In the genomic region with DNA sequence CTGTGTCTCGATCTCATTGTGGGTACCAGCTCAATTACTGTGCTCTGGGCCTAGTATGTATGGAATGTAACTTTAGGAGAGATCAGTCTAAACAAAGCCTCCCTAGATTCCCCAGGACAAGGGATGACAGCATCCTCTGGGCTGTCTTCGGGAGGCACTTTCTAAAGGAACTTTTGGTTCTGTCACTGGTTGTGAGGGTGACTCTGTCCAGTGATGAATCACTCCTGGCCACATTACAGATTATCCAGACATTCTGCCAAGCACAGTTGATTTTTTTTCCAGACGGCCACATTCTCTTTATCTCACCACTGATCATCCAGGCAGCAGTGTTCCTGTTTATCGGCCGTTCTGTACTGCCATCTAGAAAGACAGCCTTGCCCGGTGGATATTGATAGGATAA, we compare ENCODE assay signal across 10 mouse cellular contexts.
DNase-seq lines count a peak whose midpoint lies in the region; ATAC-seq and TF ChIP-seq lines count a peak whose summit lies in the region.
"Had no signal": no experiment of that assay in that cellular context is flagged by ENCODE, and none has a peak within 500 bp of the region (broad histone marks: within the 10 kb centered on the region; RNA-seq: fewer than 3 reads in every experiment).

No protein-coding gene starts in this region.

- H3K4me2 ChIP-seq in kidney, embryonic 15.5 days, result peak overlapping the region; percentile 45; the same call in 1 of the 2 replicates
- no peak overlapping the region for H3K4me2 ChIP-seq in kidney, embryonic 14.5 days (replicated peaks; ENCODE audit: low read depth, low read length)

- H3K36me3 ChIP-seq in kidney, embryonic 15.5 days, result no peaks in the 10 kb centered on the region
- H3K36me3 ChIP-seq in kidney, embryonic 14.5 days (ENCODE audit: control insufficient read depth, insufficient read depth, low read length), result no peaks in the 10 kb centered on the region

- no peak for TF ChIP-seq CTCF in embryonic fibroblast, embryonic 13.5 days (IDR thresholded peaks at IDR 0.05; ENCODE audit: borderline replicate concordance, insufficient read depth, low read length)

- 0 out of 2 replicates have a peak, but pooled peaks have one; percentile 42 for ATAC-seq in kidney, embryonic 15.5 days (replicated peaks; ENCODE audit: low FRiP score)
- ATAC-seq in kidney, embryonic 14.5 days (ENCODE audit: low FRiP score, low TSS enrichment), result no peak

- no peak for TF ChIP-seq POLR2A in embryonic fibroblast, embryonic 13.5 days (IDR thresholded peaks at IDR 0.05; ENCODE audit: low read depth, low read length)

- no peaks in the 10 kb centered on the region for H3K27me3 ChIP-seq in kidney, embryonic 15.5 days
- H3K27me3 ChIP-seq in kidney, embryonic 14.5 days (ENCODE audit: control insufficient read depth, insufficient read depth, low read length), result no peaks in the 10 kb centered on the region

- H3K9ac ChIP-seq in kidney, embryonic 15.5 days, result no peak overlapping the region
- no peak overlapping the region for H3K9ac ChIP-seq in kidney, embryonic 14.5 days (ENCODE audit: low read depth, low read length)

- H3K27ac ChIP-seq in kidney, embryonic 15.5 days, result peak overlapping the region; percentile 46
- no peak overlapping the region for H3K27ac ChIP-seq in kidney, embryonic 14.5 days (ENCODE audit: low read depth, low read length)
- 0 out of 2 replicates have a peak overlapping the region, but pooled peaks have one; percentile 39 for H3K27ac ChIP-seq in embryonic fibroblast, embryonic 13.5 days (ENCODE audit: insufficient read depth, low read length)

- 8% methylated on average over 6 of the region's 6 CpGs for WGBS in kidney, embryonic 15.5 days
- 11% methylated on average over 6 of the region's 6 CpGs for WGBS in kidney, embryonic 14.5 days

- peak; percentile 34 for DNase-seq in adrenal gland, adult 2 months
- no peak for DNase-seq in adrenal gland, postnatal 10 days
- DNase-seq in lung, postnatal 14 days, result peak; percentile 35
- DNase-seq in cerebellum, adult 9-10 months, result no peak
- no peak for DNase-seq in right cerebral cortex, postnatal 10 days (ENCODE audit: low spot score in 2 of 2)
- DNase-seq: kidney, postnatal 14 days had no signal

- H3K9me3 ChIP-seq in kidney, embryonic 15.5 days (replicated peaks), result no peaks in the 10 kb centered on the region
- H3K9me3 ChIP-seq in kidney, embryonic 14.5 days (ENCODE audit: control insufficient read depth, low read length), result no peaks in the 10 kb centered on the region

- H3K4me1 ChIP-seq in kidney, embryonic 15.5 days, result peaks cover 32% of the 10 kb centered on the region
- H3K4me1 ChIP-seq in kidney, embryonic 14.5 days (ENCODE audit: control insufficient read depth, insufficient read depth, low read length), result peaks cover 27% of the 10 kb centered on the region
- peaks cover 13% of the 10 kb centered on the region for H3K4me1 ChIP-seq in embryonic fibroblast, embryonic 13.5 days (ENCODE audit: control insufficient read depth, insufficient read depth, low read length)

- no peak overlapping the region for H3K4me3 ChIP-seq in kidney, embryonic 15.5 days (replicated peaks)
- no peak overlapping the region for H3K4me3 ChIP-seq in kidney, embryonic 14.5 days (ENCODE audit: low read length)
- no peak overlapping the region for H3K4me3 ChIP-seq in embryonic fibroblast, embryonic 13.5 days (ENCODE audit: insufficient read depth, low read length)
- H3K4me3 ChIP-seq: erythroblast, embryonic 14.5 days had no signal

Comparison
In these comparisons a context has a peak if more than half of its experiments do, and no peak if none do; other contexts are left out.
1. DNase-seq: peak in adrenal gland, adult 2 months (single experiment) and lung, postnatal 14 days (single experiment); none in adrenal gland, postnatal 10 days (single experiment), cerebellum, adult 9-10 months (single experiment) and right cerebral cortex, postnatal 10 days (0 of 2).